In genomic region chr19:5741641-5742240, GRCm38 (mm10) we compare ENCODE assay signal across 9 mouse cellular contexts. TPM values are rescaled to one million over a fixed set of nuclear protein-coding genes. Genes with fewer than 3 reads are reported as not detected.
DNase-seq lines count a peak whose midpoint lies in the region; ATAC-seq lines count a peak whose summit lies in the region.
"Had no signal": no experiment of that assay in that cellular context is flagged by ENCODE, and none has a peak within 500 bp of the region (broad histone marks: within the 10 kb centered on the region; RNA-seq: fewer than 3 reads in every experiment).

No protein-coding gene starts in this region.

- H3K27me3 ChIP-seq in erythroblast, embryonic 14.5 days (ENCODE audit: control insufficient read depth), result peaks cover 94% of the 10 kb centered on the region
- peaks cover 80% of the 10 kb centered on the region for H3K27me3 ChIP-seq in embryonic facial prominence, embryonic 10.5 days (replicated peaks; ENCODE audit: low read depth, poor library complexity, severe bottlenecking)
- H3K27me3 ChIP-seq in limb, embryonic 12.5 days, result peaks cover 60% of the 10 kb centered on the region
- H3K27me3 ChIP-seq in midbrain, embryonic 12.5 days, result peaks cover 83% of the 10 kb centered on the region
- peaks cover 2% of the 10 kb centered on the region; the same call in 1 of the 2 replicates for H3K27me3 ChIP-seq in stomach, embryonic 16.5 days (ENCODE audit: control insufficient read depth, insufficient read depth, low read length)

- ATAC-seq in erythroblast, adult 5-6 weeks (replicated peaks; ENCODE audit: low FRiP score, poor library complexity, severe bottlenecking), result no peak
- ATAC-seq in limb, embryonic 12.5 days (ENCODE audit: insufficient number of reproducible peaks, insufficient read depth, low FRiP score, low TSS enrichment, low read depth), result peak; percentile 44; the same call in 1 of the 2 replicates
- ATAC-seq in midbrain, embryonic 12.5 days (ENCODE audit: low FRiP score, low read depth), result peak; percentile 70
- ATAC-seq in stomach, embryonic 16.5 days (ENCODE audit: insufficient read depth, low FRiP score), result peak; percentile 87

- H3K4me1 ChIP-seq in erythroblast, embryonic 14.5 days (ENCODE audit: control insufficient read depth), result peaks cover 12% of the 10 kb centered on the region
- H3K4me1 ChIP-seq in embryonic facial prominence, embryonic 10.5 days, result peaks cover 55% of the 10 kb centered on the region
- H3K4me1 ChIP-seq in limb, embryonic 12.5 days (replicated peaks), result peaks cover 48% of the 10 kb centered on the region
- peaks cover 42% of the 10 kb centered on the region for H3K4me1 ChIP-seq in midbrain, embryonic 12.5 days
- H3K4me1 ChIP-seq in stomach, embryonic 16.5 days (ENCODE audit: control insufficient read depth, insufficient read depth, low read length), result peaks cover 29% of the 10 kb centered on the region

- H3K9ac ChIP-seq in limb, embryonic 12.5 days (replicated peaks), result peak overlapping the region; percentile 92
- H3K9ac ChIP-seq in midbrain, embryonic 12.5 days (replicated peaks), result peak overlapping the region; percentile 83
- H3K9ac ChIP-seq in stomach, embryonic 16.5 days (ENCODE audit: low read length), result peak overlapping the region; percentile 95

- peak overlapping the region; percentile 85 for H3K27ac ChIP-seq in embryonic facial prominence, embryonic 10.5 days (replicated peaks)
- H3K27ac ChIP-seq in limb, embryonic 12.5 days, result peak overlapping the region; percentile 95
- peak overlapping the region; percentile 46; the same call in 1 of the 2 replicates for H3K27ac ChIP-seq in midbrain, embryonic 12.5 days (replicated peaks)
- H3K27ac ChIP-seq in stomach, embryonic 16.5 days (ENCODE audit: low read length), result peak overlapping the region; percentile 95

- under 1% methylated on average over 55 of the region's 55 CpGs for WGBS in embryonic facial prominence, embryonic 10.5 days
- WGBS in limb, embryonic 12.5 days, result 1% methylated on average over 51 of the region's 55 CpGs
- whole genome bisulfite sequencing in midbrain, embryonic 12.5 days, result 1% methylated on average over 38 of the region's 55 CpGs
- WGBS in stomach, embryonic 16.5 days, result under 1% methylated on average over 55 of the region's 55 CpGs

- peak overlapping the region; percentile 16 for H3K4me3 ChIP-seq in erythroblast, embryonic 14.5 days (replicated peaks)
- H3K4me3 ChIP-seq in embryonic facial prominence, embryonic 10.5 days, result peak overlapping the region; percentile 69
- H3K4me3 ChIP-seq in limb, embryonic 12.5 days (replicated peaks), result peak overlapping the region; percentile 73
- H3K4me3 ChIP-seq in midbrain, embryonic 12.5 days, result peak overlapping the region; percentile 63
- H3K4me3 ChIP-seq in stomach, embryonic 16.5 days (replicated peaks; ENCODE audit: low read length), result peak overlapping the region; percentile 73

- no peaks in the 10 kb centered on the region for H3K36me3 ChIP-seq in erythroblast, embryonic 14.5 days (ENCODE audit: control insufficient read depth)
- no peaks in the 10 kb centered on the region for H3K36me3 ChIP-seq in embryonic facial prominence, embryonic 10.5 days (replicated peaks)
- no peaks in the 10 kb centered on the region for H3K36me3 ChIP-seq in limb, embryonic 12.5 days
- no peaks in the 10 kb centered on the region for H3K36me3 ChIP-seq in midbrain, embryonic 12.5 days
- H3K36me3 ChIP-seq in stomach, embryonic 16.5 days (ENCODE audit: control insufficient read depth, insufficient read depth, low read length), result no peaks in the 10 kb centered on the region

- peak; percentile 74 for DNase-seq in embryonic facial prominence, embryonic 10.5 days (ENCODE audit: low spot score)
- DNase-seq in heart, adult 11 months, result peak; percentile 99
- peak; percentile 68 for DNase-seq in kidney, adult 11 months

- peaks cover 2% of the 10 kb centered on the region; the same call in 1 of the 2 replicates for H3K9me3 ChIP-seq in erythroblast, embryonic 14.5 days (ENCODE audit: control insufficient read depth, low read length)
- no peaks in the 10 kb centered on the region for H3K9me3 ChIP-seq in embryonic facial prominence, embryonic 10.5 days
- H3K9me3 ChIP-seq in limb, embryonic 12.5 days, result no peaks in the 10 kb centered on the region
- no peaks in the 10 kb centered on the region for H3K9me3 ChIP-seq in midbrain, embryonic 12.5 days
- no peaks in the 10 kb centered on the region for H3K9me3 ChIP-seq in stomach, embryonic 16.5 days (replicated peaks; ENCODE audit: control insufficient read depth, low read length)

- peak overlapping the region; percentile 96 for H3K4me2 ChIP-seq in limb, embryonic 12.5 days
- H3K4me2 ChIP-seq in midbrain, embryonic 12.5 days (replicated peaks), result peak overlapping the region; percentile 97
- peak overlapping the region; percentile 96 for H3K4me2 ChIP-seq in stomach, embryonic 16.5 days (ENCODE audit: low read depth, low read length)

RNA-seq across cellular contexts. Expression of gene Ltbp3, which starts 1.0 kb away (rescaled TPM):
- 0.06 and 0.09 TPM in 2 replicates for polyA plus RNA-seq in erythroblast, embryonic 14.5 days (2012)
- total RNA-seq in erythroblast, adult 5-6 weeks (2015; ENCODE audit: low replicate concordance), result 0.63 TPM in 1 of 2 replicates, not detected in the other
- 0.68 TPM in 1 of 2 replicates, not detected in the other for total RNA-seq in erythroblast, adult 5-6 weeks (2017; ENCODE audit: low replicate concordance)
- 3.4 and 3.5 TPM in 2 replicates for polyA plus RNA-seq in embryonic facial prominence, embryonic 10.5 days (2016; fragmentation: Nextera tagmentation; extraction: Ambion mirVana)
- polyA plus RNA-seq in limb, embryonic 12.5 days (2016; fragmentation: Nextera tagmentation; extraction: Ambion mirVana), result 17.0 and 30.3 TPM in 2 replicates
- 7.9 and 9.1 TPM in 2 replicates for polyA plus RNA-seq in midbrain, embryonic 12.5 days (2016; fragmentation: Nextera tagmentation; extraction: Ambion mirVana)
- polyA plus RNA-seq in stomach, embryonic 16.5 days (2015; fragmentation: Nextera tagmentation; extraction: Ambion mirVana), result 22.8 and 24.6 TPM in 2 replicates

RNA-seq across cellular contexts. Expression of gene Fam89b, which starts 12.3 kb away (rescaled TPM):
- 33.0 and 41.0 TPM in 2 replicates for polyA plus RNA-seq in erythroblast, embryonic 14.5 days (2012)
- total RNA-seq in erythroblast, adult 5-6 weeks (2015; ENCODE audit: low replicate concordance), result 11.5 and 30.4 TPM in 2 replicates
- total RNA-seq in erythroblast, adult 5-6 weeks (2017; ENCODE audit: low replicate concordance), result 8.5 and 10.5 TPM in 2 replicates
- 147 and 151 TPM in 2 replicates for polyA plus RNA-seq in embryonic facial prominence, embryonic 10.5 days (2016; fragmentation: Nextera tagmentation; extraction: Ambion mirVana)
- 140 and 143 TPM in 2 replicates for polyA plus RNA-seq in limb, embryonic 12.5 days (2016; fragmentation: Nextera tagmentation; extraction: Ambion mirVana)
- 175 and 186 TPM in 2 replicates for polyA plus RNA-seq in midbrain, embryonic 12.5 days (2016; fragmentation: Nextera tagmentation; extraction: Ambion mirVana)
- 64.6 and 66.5 TPM in 2 replicates for polyA plus RNA-seq in stomach, embryonic 16.5 days (2015; fragmentation: Nextera tagmentation; extraction: Ambion mirVana)

RNA-seq across cellular contexts. Expression of gene Ehbp1l1, which starts 15.6 kb away (rescaled TPM):
- polyA plus RNA-seq in erythroblast, embryonic 14.5 days (2012), result 88.4 and 106 TPM in 2 replicates
- 27.5 and 57.9 TPM in 2 replicates for total RNA-seq in erythroblast, adult 5-6 weeks (2015; ENCODE audit: low replicate concordance)
- total RNA-seq in erythroblast, adult 5-6 weeks (2017; ENCODE audit: low replicate concordance), result 236 and 446 TPM in 2 replicates
- polyA plus RNA-seq in embryonic facial prominence, embryonic 10.5 days (2016; fragmentation: Nextera tagmentation; extraction: Ambion mirVana), result 7.9 and 8.0 TPM in 2 replicates
- polyA plus RNA-seq in limb, embryonic 12.5 days (2016; fragmentation: Nextera tagmentation; extraction: Ambion mirVana), result 15.9 and 16.5 TPM in 2 replicates
- polyA plus RNA-seq in midbrain, embryonic 12.5 days (2016; fragmentation: Nextera tagmentation; extraction: Ambion mirVana), result 8.2 and 9.1 TPM in 2 replicates
- polyA plus RNA-seq in stomach, embryonic 16.5 days (2015; fragmentation: Nextera tagmentation; extraction: Ambion mirVana), result 51.2 and 63.2 TPM in 2 replicates

RNA-seq across cellular contexts. Expression of gene Scyl1, which starts 29.5 kb away (rescaled TPM):
- 8.2 TPM in 2 replicates for polyA plus RNA-seq in erythroblast, embryonic 14.5 days (2012)
- total RNA-seq in erythroblast, adult 5-6 weeks (2015; ENCODE audit: low replicate concordance), result 8.2 and 12.9 TPM in 2 replicates
- total RNA-seq in erythroblast, adult 5-6 weeks (2017; ENCODE audit: low replicate concordance), result 9.1 and 11.9 TPM in 2 replicates
- polyA plus RNA-seq in embryonic facial prominence, embryonic 10.5 days (2016; fragmentation: Nextera tagmentation; extraction: Ambion mirVana), result 72.0 and 74.9 TPM in 2 replicates
- 74.9 and 78.0 TPM in 2 replicates for polyA plus RNA-seq in limb, embryonic 12.5 days (2016; fragmentation: Nextera tagmentation; extraction: Ambion mirVana)
- polyA plus RNA-seq in midbrain, embryonic 12.5 days (2016; fragmentation: Nextera tagmentation; extraction: Ambion mirVana), result 63.6 and 68.4 TPM in 2 replicates
- 66.3 and 67.8 TPM in 2 replicates for polyA plus RNA-seq in stomach, embryonic 16.5 days (2015; fragmentation: Nextera tagmentation; extraction: Ambion mirVana)

RNA-seq across cellular contexts. Expression of gene Kcnk7, which starts 37.6 kb away (rescaled TPM):
- polyA plus RNA-seq in erythroblast, embryonic 14.5 days (2012), result 0.04 and 0.06 TPM in 2 replicates
- not detected in 2 replicates for total RNA-seq in erythroblast, adult 5-6 weeks (2015; ENCODE audit: low replicate concordance)
- not detected in 2 replicates for total RNA-seq in erythroblast, adult 5-6 weeks (2017; ENCODE audit: low replicate concordance)
- polyA plus RNA-seq in embryonic facial prominence, embryonic 10.5 days (2016; fragmentation: Nextera tagmentation; extraction: Ambion mirVana), result 0.19 and 0.23 TPM in 2 replicates
- 0.40 TPM in 1 of 2 replicates, not detected in the other for polyA plus RNA-seq in limb, embryonic 12.5 days (2016; fragmentation: Nextera tagmentation; extraction: Ambion mirVana)
- polyA plus RNA-seq in midbrain, embryonic 12.5 days (2016; fragmentation: Nextera tagmentation; extraction: Ambion mirVana), result 0.36 TPM in 1 of 2 replicates, not detected in the other
- 2.0 and 2.2 TPM in 2 replicates for polyA plus RNA-seq in stomach, embryonic 16.5 days (2015; fragmentation: Nextera tagmentation; extraction: Ambion mirVana)
- polyA plus RNA-seq: large intestine, adult 2 months had no signal

Comparison
In these comparisons a context has a peak if more than half of its experiments do, and no peak if none do; other contexts are left out.
1. H3K4me3 ChIP-seq: peak in every context shown above with its lines; median percentile 73 in limb, embryonic 12.5 days; 73 in stomach, embryonic 16.5 days; 69 in embryonic facial prominence, embryonic 10.5 days; 63 in midbrain, embryonic 12.5 days; 16 in erythroblast, embryonic 14.5 days.